Mouse (Mus musculus) liver, adult 2 months (tissue): Measurements from ENCODE around the gene Tgfbr3. TPM values are rescaled to one million over a fixed set of nuclear protein-coding genes. Genes with fewer than 3 reads are reported as not detected.

Source experiments
- DNase-seq: peaks from one replicate; pipeline ENCODE4 v3.0.0-alpha.2; 2011; ENCODE audit warnings: low read depth, low spot score; ENCODE audit errors: extremely low read depth
- H3K27ac ChIP-seq: fragments of 200-500 bp; replicated peaks from 2 replicates; pipeline ENCODE4 v1.5.1; 2012; ENCODE audit warnings: low read depth, mild to moderate bottlenecking, control low read depth, inconsistent platforms, low read length; ENCODE audit not compliant: insufficient read depth
- H3K27me3 ChIP-seq: fragments of 200-500 bp; 2 replicates; pipeline ENCODE4 v1.6.1; 2012; ENCODE audit warnings: mild to moderate bottlenecking, moderate library complexity, low read length, inconsistent platforms; ENCODE audit not compliant: control insufficient read depth, insufficient read depth
- H3K36me3 ChIP-seq: fragments of 200-500 bp; 2 replicates; pipeline ENCODE4 v1.6.1; 2012; ENCODE audit warnings: low read length, inconsistent platforms; ENCODE audit not compliant: control insufficient read depth, insufficient read depth
- H3K4me1 ChIP-seq: fragments of 200-500 bp; 2 replicates; pipeline ENCODE4 v1.6.1; 2011; ENCODE audit warnings: low read length; ENCODE audit not compliant: control insufficient read depth, insufficient read depth
- H3K4me3 ChIP-seq: fragments of 200-500 bp; 2 replicates; pipeline ENCODE4 v1.5.1; 2011; ENCODE audit warnings: low read depth, mild to moderate bottlenecking, control low read depth, low read length, moderate library complexity; ENCODE audit not compliant: insufficient read depth
- H3K79me2 ChIP-seq: fragments of 200-500 bp; 2 replicates; pipeline ENCODE4 v1.6.1; 2012; ENCODE audit warnings: inconsistent platforms, mild to moderate bottlenecking, low read length, moderate library complexity; ENCODE audit not compliant: control insufficient read depth, insufficient read depth
- H3K9ac ChIP-seq: fragments of 200-500 bp; 2 replicates; pipeline ENCODE4 v1.6.1; 2012; ENCODE audit warnings: low read depth, mild to moderate bottlenecking, control low read depth, inconsistent platforms, low read length
- CTCF ChIP-seq: fragments of 200-500 bp; IDR thresholded peaks from 2 replicates; pipeline ENCODE4 v1.5.1; 2011; ENCODE audit warnings: low read depth, low read length, control low read depth
- POLR2A ChIP-seq: fragments of 200-500 bp; IDR thresholded peaks from 2 replicates; pipeline ENCODE4 v1.6.1; 2011; ENCODE audit warnings: low read length, control low read depth; ENCODE audit not compliant: insufficient read depth; ENCODE audit errors: extremely low read depth
- WGBS: fragments of 180-500 bp; shearing (Covaris S2); methylation state at CpG from one replicate; pipeline ENCODE4 v1.1.7; 2018; 5-methylcytosine and 5-hydroxymethylcytosine counted together
- polyA plus RNA-seq: library from polyadenylated mRNA; depleted of rRNA; stranded (reverse); fragments of >200 nt; gene quantifications from 2 replicates; pipeline ENCODE4 v1.2.3, GENCODE M21; 2012
- total RNA-seq: library from RNA; depleted of rRNA; stranded (reverse); fragments of >200 nt; gene quantifications from 2 replicates; pipeline ENCODE4 v1.2.3, GENCODE M21; 2014

The Tgfbr3 gene
- total and polyA plus RNA-seq, 2 experiments, result 4.0 to 6.6 TPM

DNA sequence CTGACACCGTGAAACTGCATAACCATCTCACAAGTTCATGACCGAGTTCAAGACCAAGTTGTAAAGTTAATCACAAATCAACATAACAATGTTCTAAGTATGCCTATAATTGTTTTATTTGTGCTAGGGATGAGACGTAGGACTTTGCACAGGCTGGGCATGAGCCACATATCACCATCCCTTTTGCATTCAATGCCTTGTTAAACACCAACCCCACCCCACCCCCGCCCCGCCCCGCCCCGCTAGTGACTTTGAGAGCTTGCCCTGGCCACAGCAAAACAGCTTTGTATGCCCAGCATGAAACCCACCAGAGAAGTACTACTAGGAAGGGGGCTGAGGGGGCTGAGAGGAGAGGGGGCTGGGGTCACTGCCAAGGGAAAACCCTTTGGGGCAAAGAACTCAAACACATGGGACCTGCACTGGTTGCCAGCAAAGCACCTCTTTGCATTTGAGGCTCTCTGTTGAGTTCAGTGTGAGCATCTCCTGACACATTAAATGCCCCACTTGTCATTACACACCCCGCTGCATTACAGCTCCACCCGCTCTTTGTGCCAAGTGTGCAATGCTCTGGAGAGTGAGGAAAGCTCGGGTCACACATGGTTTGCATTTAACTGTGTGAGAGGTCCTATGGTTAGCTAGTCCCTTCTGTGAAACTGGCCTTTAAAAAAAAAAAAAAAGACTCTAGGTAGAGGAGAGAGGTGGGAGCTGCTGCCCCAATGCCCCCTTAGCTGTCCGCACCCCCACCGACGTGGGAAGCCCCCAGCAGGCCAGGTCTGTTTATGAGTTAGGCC is 179.1 kb downstream of the Tgfbr3 start:
- 80% methylated on average over 13 of the region's 13 CpGs for WGBS
- Histone ChIP-seq H3K4me3 (no peak overlapping the region), H3K36me3 (no peaks in the 10 kb centered on the region; the same call in 1 of the 2 replicates), H3K79me2 (no peaks in the 10 kb centered on the region), H3K9ac (no peak overlapping the region), H3K4me1 (peaks cover 4% of the 10 kb centered on the region; the same call in 1 of the 2 replicates), H3K27me3 (no peaks in the 10 kb centered on the region), H3K27ac (peak overlapping the region; percentile 41)
- TF ChIP-seq POLR2A (no peak), CTCF (no peak)
- no peak for DNase-seq

DNA sequence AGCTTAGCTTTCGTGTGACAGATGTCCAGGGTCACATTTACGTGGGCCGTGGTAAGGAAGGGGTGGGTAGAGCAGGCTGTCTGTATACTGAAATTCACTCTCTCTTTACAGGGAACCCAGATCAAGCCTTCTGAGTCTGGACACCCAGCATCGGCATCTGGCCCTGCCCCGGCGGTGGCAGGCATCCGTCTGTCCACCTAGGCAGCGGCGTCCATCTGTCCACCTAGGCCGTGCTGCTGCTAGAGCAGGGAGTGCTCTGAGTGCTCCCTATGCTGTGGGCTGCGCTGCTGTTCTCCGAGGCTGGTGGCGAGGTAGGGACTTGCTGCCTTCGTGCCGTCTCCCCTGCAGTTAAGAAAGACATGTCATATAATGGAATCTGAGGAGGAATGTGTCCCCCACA is 180.0 kb downstream of the Tgfbr3 start:
- Histone ChIP-seq H3K36me3 (no peaks in the 10 kb centered on the region; the same call in 1 of the 2 replicates), H3K27ac (no peak overlapping the region), H3K27me3 (no peaks in the 10 kb centered on the region), H3K9ac (no peak overlapping the region), H3K4me1 (peaks cover 4% of the 10 kb centered on the region; the same call in 1 of the 2 replicates), H3K4me3 (no peak overlapping the region), H3K79me2 (no peaks in the 10 kb centered on the region)
- 95% methylated on average over 15 of the region's 15 CpGs for WGBS
- TF ChIP-seq CTCF, result no peak
- no peak for TF ChIP-seq POLR2A
- DNase-seq, result no peak

DNA sequence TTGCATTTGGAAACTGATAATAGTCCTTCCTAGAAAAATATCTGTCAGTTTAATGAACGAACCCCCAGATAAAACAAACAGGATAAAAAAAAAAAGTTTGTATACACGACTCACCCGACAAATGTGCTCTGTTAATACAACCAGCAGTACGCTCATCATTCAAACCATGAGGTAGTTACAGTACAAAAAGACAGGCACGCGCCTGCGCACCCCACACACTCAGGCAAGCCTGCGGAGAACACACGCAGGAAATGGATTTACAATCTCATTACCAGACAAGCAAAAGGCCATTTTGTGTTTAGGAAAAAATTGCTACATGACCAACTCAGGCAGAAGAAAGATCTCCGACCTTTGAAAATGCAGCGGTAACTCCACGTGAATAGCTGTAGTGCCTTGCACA is 182.6 kb downstream of the Tgfbr3 start:
- Histone ChIP-seq H3K4me3 (no peak overlapping the region), H3K79me2 (no peaks in the 10 kb centered on the region), H3K9ac (no peak overlapping the region), H3K36me3 (no peaks in the 10 kb centered on the region; the same call in 1 of the 2 replicates), H3K27me3 (no peaks in the 10 kb centered on the region), H3K4me1 (peaks cover 2% of the 10 kb centered on the region; the same call in 1 of the 2 replicates), H3K27ac (no peak overlapping the region)
- DNase-seq, result no peak
- TF ChIP-seq CTCF, result no peak
- no peak for TF ChIP-seq POLR2A
- 74% methylated on average over 12 of the region's 12 CpGs for WGBS

DNA sequence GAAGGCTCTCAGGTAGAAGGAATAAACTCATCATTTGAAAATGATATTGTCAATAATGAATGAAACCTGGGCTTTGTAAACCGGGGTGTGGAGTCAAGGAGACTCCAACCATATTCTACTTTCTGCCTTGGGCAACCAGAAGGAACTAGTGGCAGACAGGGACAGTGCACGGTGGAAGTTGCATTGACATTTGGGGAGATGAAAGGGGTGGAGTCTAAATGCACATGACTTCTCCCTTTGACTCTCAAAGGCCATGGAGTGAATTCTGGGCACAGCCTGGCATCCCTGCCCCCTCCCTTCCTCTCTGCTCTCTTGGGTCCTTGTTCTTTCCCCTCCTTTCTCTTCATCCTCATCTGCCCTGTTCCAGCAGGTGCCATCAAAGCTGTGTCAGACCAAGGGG is 183.3 kb downstream of the Tgfbr3 start:
- no peak overlapping the region for H3K4me3 ChIP-seq
- no peak overlapping the region for H3K9ac ChIP-seq
- TF ChIP-seq CTCF (no peak), POLR2A (no peak)
- peaks cover 1% of the 10 kb centered on the region; the same call in 1 of the 2 replicates for H3K4me1 ChIP-seq
- DNase-seq, result no peak
- WGBS, result 74% methylated on average over 2 of the region's 2 CpGs
- no peaks in the 10 kb centered on the region for H3K27me3 ChIP-seq
- no peak overlapping the region for H3K27ac ChIP-seq
- no peaks in the 10 kb centered on the region; the same call in 1 of the 2 replicates for H3K36me3 ChIP-seq
- no peaks in the 10 kb centered on the region for H3K79me2 ChIP-seq

DNA sequence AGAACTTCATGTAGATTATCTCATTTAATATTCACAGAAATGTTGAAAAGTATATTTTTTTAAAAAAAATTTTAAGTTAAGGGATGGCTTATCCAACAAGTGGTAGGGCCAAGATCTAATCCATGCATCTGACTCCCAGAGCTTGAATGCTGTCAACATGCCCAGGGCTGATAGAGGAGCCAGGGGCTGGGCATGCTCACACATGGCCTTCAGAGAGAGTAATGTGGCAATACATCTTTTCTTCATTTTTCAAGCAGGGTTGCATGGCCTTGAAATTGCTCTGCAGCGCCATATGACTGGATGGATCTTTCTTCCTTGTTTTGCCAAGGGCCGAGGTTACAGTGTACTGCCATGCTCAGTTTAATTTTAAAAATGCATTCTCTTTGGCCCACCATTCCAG is 185.8 kb downstream of the Tgfbr3 start:
- Histone ChIP-seq H3K4me3 (no peak overlapping the region), H3K36me3 (no peaks in the 10 kb centered on the region; the same call in 1 of the 2 replicates), H3K79me2 (no peaks in the 10 kb centered on the region), H3K27ac (no peak overlapping the region), H3K27me3 (no peaks in the 10 kb centered on the region), H3K9ac (no peak overlapping the region), H3K4me1 (peaks cover 4% of the 10 kb centered on the region; the same call in 1 of the 2 replicates)
- WGBS, result 97% methylated on average over 2 of the region's 2 CpGs
- TF ChIP-seq CTCF (no peak), POLR2A (no peak)
- DNase-seq, result no peak

DNA sequence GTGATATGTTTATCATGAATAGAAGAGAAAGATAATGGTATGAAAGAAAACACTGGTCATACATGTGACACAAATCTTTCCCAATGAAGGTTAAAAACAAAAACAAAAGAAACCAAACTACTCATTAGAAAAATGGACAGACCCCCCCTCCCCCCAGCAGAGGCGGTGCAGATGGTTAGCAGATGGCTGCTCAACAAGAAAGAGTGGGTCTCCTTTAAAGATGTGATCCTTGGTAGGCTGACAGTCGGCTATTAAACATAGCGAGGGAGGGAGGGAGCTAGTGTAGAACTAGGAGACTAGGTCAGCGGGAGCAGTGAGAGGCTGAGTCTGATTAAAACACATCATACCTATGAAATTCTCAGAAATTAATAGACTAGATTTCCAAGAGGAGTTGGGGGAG is 186.5 kb downstream of the Tgfbr3 start:
- peaks cover 4% of the 10 kb centered on the region; the same call in 1 of the 2 replicates for H3K4me1 ChIP-seq
- 87% methylated on average over 4 of the region's 4 CpGs for WGBS
- no peak overlapping the region for H3K9ac ChIP-seq
- H3K27ac ChIP-seq, result no peak overlapping the region
- no peak for DNase-seq
- no peak overlapping the region for H3K4me3 ChIP-seq
- H3K36me3 ChIP-seq, result no peaks in the 10 kb centered on the region
- no peaks in the 10 kb centered on the region for H3K79me2 ChIP-seq
- TF ChIP-seq CTCF, result no peak
- no peak for TF ChIP-seq POLR2A
- H3K27me3 ChIP-seq, result no peaks in the 10 kb centered on the region
